In genomic region chrX:140529074-140529561, GRCm38 (mm10) we compare ENCODE assay signal across 12 mouse cellular contexts.
DNase-seq lines count a peak whose midpoint lies in the region; ATAC-seq and TF ChIP-seq lines count a peak whose summit lies in the region.
"Had no signal": no experiment of that assay in that cellular context is flagged by ENCODE, and none has a peak within 500 bp of the region (broad histone marks: within the 10 kb centered on the region; RNA-seq: fewer than 3 reads in every experiment).

No protein-coding gene starts in this region.

- TF ChIP-seq CTCF in heart, adult 2 months (IDR thresholded peaks at IDR 0.05), result no peak

- H3K4me1 ChIP-seq in heart, adult 2 months (ENCODE audit: control insufficient read depth, insufficient read depth, low read length), result peaks cover 4% of the 10 kb centered on the region; the same call in 1 of the 2 replicates
- peaks cover 4% of the 10 kb centered on the region; the same call in 1 of the 2 replicates for H3K4me1 ChIP-seq in heart, embryonic 11.5 days (ENCODE audit: control insufficient read depth, insufficient read depth, low read length)

- no peaks in the 10 kb centered on the region for H3K27me3 ChIP-seq in heart, adult 2 months (ENCODE audit: control insufficient read depth, insufficient read depth, low read length)
- no peaks in the 10 kb centered on the region for H3K27me3 ChIP-seq in heart, embryonic 11.5 days (ENCODE audit: control insufficient read depth, insufficient read depth, low read length)
- H3K27me3 ChIP-seq: CH12.LX had no signal

- DNase-seq in heart, adult 2 months, result peak in 1 of 2 experiments; percentile 55
- DNase-seq in Muller cell, postnatal 12 days (ENCODE audit: inconsistent ontology term), result peak; percentile 25
- peak; percentile 89 for DNase-seq in kidney, adult 9 months
- no peak for DNase-seq in left cerebral cortex, postnatal 25 days (ENCODE audit: low spot score in 2 of 2)
- no peak for DNase-seq in left cerebral cortex, adult 9 months (ENCODE audit: low spot score in 2 of 2)
- DNase-seq in ovary, postnatal 14 days (ENCODE audit: low spot score), result no peak
- DNase-seq: retina, postnatal 1 day had no signal

- H3K36me3 ChIP-seq in heart, adult 2 months (ENCODE audit: control insufficient read depth, insufficient read depth, low read length), result no peaks in the 10 kb centered on the region
- H3K36me3 ChIP-seq in heart, embryonic 11.5 days (ENCODE audit: control insufficient read depth, insufficient read depth, low read length), result no peaks in the 10 kb centered on the region
- H3K36me3 ChIP-seq in macrophage (ENCODE audit: inconsistent target), result no peaks in the 10 kb centered on the region
- H3K36me3 ChIP-seq: embryonic facial prominence, embryonic 13.5 days had no signal

- H3K4me3 ChIP-seq in heart, adult 2 months, result no peak overlapping the region
- no peak overlapping the region for H3K4me3 ChIP-seq in heart, embryonic 11.5 days (ENCODE audit: low read depth, low read length)
- H3K4me3 ChIP-seq in macrophage (ENCODE audit: inconsistent target), result no peak overlapping the region
- H3K4me3 ChIP-seq: embryonic facial prominence, embryonic 13.5 days had no signal

- no peak overlapping the region for H3K9ac ChIP-seq in heart, adult 2 months (ENCODE audit: low read depth, low read length)
- H3K9ac ChIP-seq in heart, embryonic 11.5 days (ENCODE audit: low read depth, low read length), result no peak overlapping the region
- H3K9ac ChIP-seq: embryonic facial prominence, embryonic 13.5 days had no signal

- 59% methylated on average over 5 of the region's 5 CpGs for WGBS in heart, adult 2 months
- 85% methylated on average over 5 of the region's 5 CpGs for WGBS in heart, embryonic 11.5 days (ENCODE audit: insufficient replicate concordance)
- 41% methylated on average over 5 of the region's 5 CpGs for WGBS in macrophage (ENCODE audit: missing documents)

- intact Hi-C loops in heart, adult 2 months (cut with DNase I), result no loop called here
- intact Hi-C loops in left cerebral cortex, postnatal 25 days (cut with DNase I), result no loop called here

- no peak for TF ChIP-seq EP300 in heart, adult 2 months (IDR thresholded peaks at IDR 0.05; ENCODE audit: insufficient read depth, low read depth, low read length)

- ATAC-seq in heart, embryonic 11.5 days (replicated peaks; ENCODE audit: insufficient number of reproducible peaks, low FRiP score, low TSS enrichment), result no peak
- ATAC-seq: hindbrain, postnatal 0 days had no signal

- H3K4me2 ChIP-seq in heart, embryonic 11.5 days, result no peak overlapping the region
- H3K4me2 ChIP-seq: embryonic facial prominence, embryonic 13.5 days had no signal

- peak; percentile 34; the same call in 1 of the 2 replicates for TF ChIP-seq POLR2A in heart, adult 2 months (IDR thresholded peaks at IDR 0.05; ENCODE audit: insufficient read depth, low read depth, low read length)

- H3K9me3 ChIP-seq in heart, embryonic 11.5 days (replicated peaks; ENCODE audit: control insufficient read depth, low read length), result no peaks in the 10 kb centered on the region
- H3K9me3 ChIP-seq: embryonic facial prominence, embryonic 13.5 days had no signal

- no peak overlapping the region; the same call in 1 of the 2 replicates for H3K27ac ChIP-seq in heart, adult 2 months
- H3K27ac ChIP-seq in heart, embryonic 11.5 days (ENCODE audit: low read depth, low read length), result no peak overlapping the region
- H3K27ac ChIP-seq in macrophage, result peak overlapping the region; percentile 76
- H3K27ac ChIP-seq: embryonic facial prominence, embryonic 13.5 days; hindbrain, postnatal 0 days had no signal

- H3K79me2 ChIP-seq in heart, adult 2 months (replicated peaks; ENCODE audit: control insufficient read depth, insufficient read depth, low read length), result no peaks in the 10 kb centered on the region
- no peaks in the 10 kb centered on the region for H3K79me2 ChIP-seq in macrophage (ENCODE audit: inconsistent target)

Comparison
In these comparisons a context has a peak if more than half of its experiments do, and no peak if none do; other contexts are left out.
1. DNase-seq: peak in Muller cell, postnatal 12 days (single experiment) and kidney, adult 9 months (single experiment); none in left cerebral cortex, postnatal 25 days (0 of 2), left cerebral cortex, adult 9 months (0 of 2) and ovary, postnatal 14 days (single experiment).